Mouse (Mus musculus) ES-Bruce4 (cell line): Measurements from ENCODE around the gene Iqcd.

ENCODE experiments used
- CTCF ChIP-seq: IDR thresholded peaks from one replicate; pipeline ENCODE4 v1.8.1; 2011; ENCODE audit warnings: low read depth, low read length
- EP300 ChIP-seq: IDR thresholded peaks from 2 replicates; pipeline ENCODE4 v1.6.1; 2011; ENCODE audit warnings: low read depth, low read length; ENCODE audit not compliant: insufficient read depth
- POLR2A ChIP-seq: IDR thresholded peaks from one replicate; pipeline ENCODE4 v1.8.1; 2011; ENCODE audit warnings: low read length; ENCODE audit not compliant: insufficient read depth

DNA sequence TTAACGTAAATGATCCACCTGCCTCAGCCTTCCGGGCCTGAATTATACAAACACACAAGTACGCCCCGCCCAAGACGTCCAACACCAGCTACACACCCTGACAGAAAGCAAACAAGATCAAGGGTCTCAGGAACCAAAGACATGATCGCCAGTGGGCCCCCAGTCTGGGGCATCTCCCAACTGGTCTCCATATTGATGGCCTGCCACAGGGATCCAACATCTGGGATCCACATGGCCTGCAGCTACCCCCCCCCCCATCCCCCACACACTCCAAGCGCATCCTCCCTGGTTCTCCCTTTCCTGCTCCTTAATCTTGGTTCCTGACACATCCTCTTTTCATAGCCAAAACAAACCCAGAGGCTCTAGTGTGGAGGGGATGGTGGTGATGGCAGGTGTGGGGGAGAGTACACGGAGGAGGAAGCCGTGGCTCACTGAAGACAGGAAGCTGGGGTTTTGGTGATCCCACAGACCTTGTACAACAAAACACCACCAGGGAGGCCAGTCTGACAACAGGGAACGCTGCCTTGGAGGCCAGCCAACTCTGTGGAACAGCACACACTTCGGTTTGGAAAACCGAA is 10.2 kb upstream of the Iqcd start:
- TF ChIP-seq EP300 (no peak), POLR2A (no peak), CTCF (no peak)
